ENCODE assay signal across 8 mouse cellular contexts in genomic region chr14:32028681-32029091, GRCm38 (mm10). TPM values are rescaled to one million over a fixed set of nuclear protein-coding genes. Genes with fewer than 3 reads are reported as not detected.
DNase-seq lines count a peak whose midpoint lies in the region; ATAC-seq and TF ChIP-seq lines count a peak whose summit lies in the region.

Galnt15 (plus strand) TSS chr14:32028989.

- no peak within 1 kb of the TSS for H3K9ac ChIP-seq in kidney, postnatal 0 days (ENCODE audit: low read depth, low read length)
- H3K9ac ChIP-seq in neural tube, embryonic 12.5 days = no peak within 1 kb of the TSS

- H3K27me3 ChIP-seq in kidney, postnatal 0 days (ENCODE audit: insufficient read depth, low read length) = no peaks in the 10 kb centered on the region
- H3K27me3 ChIP-seq in neural tube, embryonic 12.5 days (replicated peaks) = no peaks in the 10 kb centered on the region

- TF ChIP-seq CTCF in kidney, postnatal 0 days (IDR thresholded peaks at IDR 0.05; ENCODE audit: low read depth) = no peak

- H3K27ac ChIP-seq in kidney, postnatal 0 days = no peak within 1 kb of the TSS
- H3K27ac ChIP-seq in neural tube, embryonic 12.5 days = no peak within 1 kb of the TSS

- no peaks in the 10 kb centered on the region for H3K36me3 ChIP-seq in kidney, postnatal 0 days (ENCODE audit: insufficient read depth, low read length)
- H3K36me3 ChIP-seq in neural tube, embryonic 12.5 days = no peaks in the 10 kb centered on the region

- DNase-seq in urinary bladder, postnatal 14 days (ENCODE audit: low spot score) = peak; percentile 62
- DNase-seq in urinary bladder, postnatal 10 days (ENCODE audit: low spot score) = no peak
- peak; percentile 25 for DNase-seq in embryo, embryonic 11 days
- peak; percentile 80 to 86 for DNase-seq in heart, adult 9 months (ENCODE audit: low spot score in 2 of 2)
- DNase-seq in kidney, postnatal 0 days (ENCODE audit: low spot score) = peak; percentile 33
- no peak for DNase-seq in spleen, postnatal 14 days (ENCODE audit: low spot score in 2 of 2)

- H3K9me3 ChIP-seq in kidney, postnatal 0 days (replicated peaks; ENCODE audit: low read length) = no peaks in the 10 kb centered on the region
- no peaks in the 10 kb centered on the region for H3K9me3 ChIP-seq in neural tube, embryonic 12.5 days

- H3K4me2 ChIP-seq in kidney, postnatal 0 days (ENCODE audit: low read length) = peak within 1 kb of the TSS; percentile 30
- H3K4me2 ChIP-seq in neural tube, embryonic 12.5 days (replicated peaks) = peak within 1 kb of the TSS; percentile 27; the same call in 1 of the 2 replicates

- no peak within 1 kb of the TSS for H3K4me3 ChIP-seq in kidney, postnatal 0 days (replicated peaks; ENCODE audit: low read depth, low read length)
- no peak within 1 kb of the TSS for H3K4me3 ChIP-seq in neural tube, embryonic 12.5 days

- peaks cover 5% of the 10 kb centered on the region for H3K4me1 ChIP-seq in kidney, postnatal 0 days (replicated peaks; ENCODE audit: insufficient read depth, low read length)
- H3K4me1 ChIP-seq in neural tube, embryonic 12.5 days = peaks cover 9% of the 10 kb centered on the region; the same call in 1 of the 2 replicates

- 13% methylated on average over 9 of the region's 9 CpGs for WGBS in kidney, postnatal 0 days
- 23% methylated on average over 9 of the region's 9 CpGs for WGBS in neural tube, embryonic 12.5 days

- ATAC-seq in kidney, postnatal 0 days (replicated peaks; ENCODE audit: low FRiP score, low read depth) = no peak
- ATAC-seq in neural tube, embryonic 12.5 days (ENCODE audit: low FRiP score, low read depth) = no peak
- no peak for ATAC-seq in monocyte, adult 5-6 weeks (replicated peaks; ENCODE audit: insufficient number of reproducible peaks, low FRiP score, low TSS enrichment, poor library complexity, severe bottlenecking)

RNA-seq across cellular contexts. Expression of gene Galnt15, which starts in this region (rescaled TPM):
- polyA plus RNA-seq in kidney, postnatal 0 days (2015; fragmentation: Nextera tagmentation; extraction: Ambion mirVana) = 0.28 and 0.34 TPM in 2 replicates
- 0.05 and 0.06 TPM in 2 replicates for polyA plus RNA-seq in neural tube, embryonic 12.5 days (2016; fragmentation: Nextera tagmentation; extraction: Ambion mirVana)
- total RNA-seq in monocyte, adult 5-6 weeks (2017) = not detected in 3 replicates

Comparison
In these comparisons a context has a peak if more than half of its experiments do, and no peak if none do; other contexts are left out.
1. DNase-seq: peak in urinary bladder, postnatal 14 days (single experiment), embryo, embryonic 11 days (single experiment) and heart, adult 9 months (2 of 2); none in urinary bladder, postnatal 10 days (single experiment) and spleen, postnatal 14 days (0 of 2).
2. Peak in DNase-seq and H3K4me2 ChIP-seq in kidney, postnatal 0 days; RNA of the gene not detected or under 1 TPM.